Mouse (Mus musculus) liver, embryonic 13.5 days (tissue): ENCODE measurements at regions not wholly inside any gene's neighbourhood (a gene's known extent, or its start where the extent isn't known, plus 50 kb on each side); places are given as distances from the start of the nearest gene placed in this dataset.
A peak's percentile ranks its signal among the peaks of the same experiment; 100 is the strongest.

Experiments used
- ATAC-seq: fragments of 200-750 bp; cut with Nextera tagmentation; 2 replicates; pipeline ENCODE4 v1.8.0; 2017; ENCODE audit warnings: low read depth, mild to moderate bottlenecking, moderate number of reproducible peaks, moderate library complexity
- DNase-seq: peaks from one replicate; pipeline ENCODE4 v3.0.0; 2022
- H3K27ac ChIP-seq: fragments of 300-500 bp; sonication (generic); 2 replicates; pipeline ENCODE4 v1.5.1; 2015; ENCODE audit warnings: moderate library complexity, mild to moderate bottlenecking, inconsistent platforms
- H3K27me3 ChIP-seq: fragments of 300-500 bp; sonication (generic); 2 replicates; pipeline ENCODE4 v1.6.1; 2015; ENCODE audit warnings: mild to moderate bottlenecking, inconsistent platforms
- H3K36me3 ChIP-seq: fragments of 300-500 bp; sonication (generic); 2 replicates; pipeline ENCODE4 v1.6.1; 2015; ENCODE audit warnings: mild to moderate bottlenecking, inconsistent platforms
- H3K4me1 ChIP-seq: fragments of 300-500 bp; sonication (generic); replicated peaks from 2 replicates; pipeline ENCODE4 v1.6.1; 2015; ENCODE audit warnings: inconsistent platforms
- H3K4me2 ChIP-seq: fragments of 300-500 bp; sonication (generic); 2 replicates; pipeline ENCODE4 v1.6.1; 2015; ENCODE audit warnings: inconsistent platforms, mild to moderate bottlenecking, moderate library complexity
- H3K4me3 ChIP-seq: fragments of 300-500 bp; sonication (generic); replicated peaks from 2 replicates; pipeline ENCODE4 v1.5.1; 2015; ENCODE audit warnings: mild to moderate bottlenecking, inconsistent platforms
- H3K9ac ChIP-seq: fragments of 300-500 bp; sonication (generic); 2 replicates; pipeline ENCODE4 v1.6.1; 2015; ENCODE audit warnings: mild to moderate bottlenecking, inconsistent platforms
- H3K9me3 ChIP-seq: fragments of 300-500 bp; sonication (generic); replicated peaks from 2 replicates; pipeline ENCODE4 v1.6.1; 2016; ENCODE audit warnings: inconsistent platforms
- WGBS: fragments of 180-500 bp; shearing (Covaris S2); methylation state at CpG from one replicate; pipeline ENCODE4 v1.1.7; 2015; ENCODE audit not compliant: insufficient replicate concordance; 5-methylcytosine and 5-hydroxymethylcytosine counted together

DNA sequence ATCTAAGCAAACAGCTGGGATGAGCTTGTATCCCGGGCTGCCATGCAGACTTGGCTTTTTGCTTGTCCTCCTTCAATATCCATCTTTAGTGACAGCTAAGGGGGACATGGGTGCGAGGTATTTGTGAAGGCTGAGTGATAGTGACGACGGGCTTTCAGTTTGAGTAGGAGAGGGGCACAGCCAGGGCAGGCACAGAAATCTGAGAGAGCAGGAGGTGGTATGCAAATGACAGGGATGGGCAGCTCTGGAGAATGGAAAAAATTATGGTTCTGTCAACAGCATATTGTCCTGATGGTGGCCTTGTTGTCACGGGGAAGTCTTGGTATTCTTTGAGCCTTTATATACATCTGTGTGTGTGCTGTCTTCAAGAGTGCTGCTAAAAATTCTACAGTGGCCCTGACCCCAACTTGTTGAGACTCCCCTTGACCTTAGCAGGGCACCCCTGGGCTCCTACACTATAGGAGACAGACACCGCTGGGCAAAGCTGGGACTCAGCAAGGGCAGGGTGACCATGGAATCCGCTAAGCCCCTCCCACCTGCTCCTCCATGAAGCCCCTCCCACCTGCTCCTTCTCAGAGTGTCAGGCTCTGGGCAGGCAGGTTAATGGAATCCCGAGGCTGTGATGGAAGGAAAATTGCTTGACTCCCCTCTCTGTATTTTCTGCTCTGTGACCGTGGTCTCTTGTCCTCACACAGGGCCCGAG lies 156.1 kb downstream of the Matn1 start:
- ATAC-seq (no peak), DNase-seq (no peak)
- H3K4me2 ChIP-seq = no peak overlapping the region
- no peaks in the 10 kb centered on the region for H3K9me3 ChIP-seq
- WGBS = 39% methylated on average over 10 of the region's 10 CpGs
- no peaks in the 10 kb centered on the region for H3K36me3 ChIP-seq
- H3K27ac ChIP-seq = no peak overlapping the region
- H3K27me3 ChIP-seq = no peaks in the 10 kb centered on the region; the same call in 1 of the 2 replicates
- H3K9ac ChIP-seq = no peak overlapping the region
- H3K4me3 ChIP-seq = no peak overlapping the region
- no peaks in the 10 kb centered on the region for H3K4me1 ChIP-seq

- H3K9ac ChIP-seq = no peak overlapping the region
- WGBS = 19% methylated on average over 13 of the region's 13 CpGs
- H3K36me3 ChIP-seq = no peaks in the 10 kb centered on the region
- H3K27ac ChIP-seq = no peak overlapping the region
- no peak overlapping the region for H3K4me2 ChIP-seq
- no peak for ATAC-seq
- no peak overlapping the region for H3K4me3 ChIP-seq
- H3K4me1 ChIP-seq = no peaks in the 10 kb centered on the region
- H3K9me3 ChIP-seq = no peaks in the 10 kb centered on the region
- no peak for DNase-seq
- no peaks in the 10 kb centered on the region; the same call in 1 of the 2 replicates for H3K27me3 ChIP-seq
Measured at GRCm38 (mm10) chr4:131100796-131101156, 156.6 kb downstream of the Matn1 start.

DNA sequence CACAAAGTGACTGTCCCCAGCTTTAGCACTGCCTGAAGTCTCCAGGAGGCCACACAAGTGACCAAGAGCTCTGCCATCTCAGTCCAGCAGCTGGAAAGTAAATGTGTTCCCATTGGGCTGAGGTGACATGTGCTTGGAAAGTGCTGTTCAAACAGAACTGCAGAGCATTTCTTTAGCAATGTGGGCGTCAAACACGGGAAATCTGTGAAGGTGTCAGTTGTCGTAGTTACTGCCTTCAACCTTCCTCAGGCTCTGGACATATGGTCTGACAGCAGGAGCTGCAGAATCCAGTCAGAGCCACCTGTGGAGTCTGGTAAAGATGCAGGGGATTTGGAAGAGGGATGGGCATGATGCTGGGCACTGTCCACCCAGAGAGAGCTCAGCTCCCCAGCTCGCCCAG lies 158.0 kb downstream of the Matn1 start:
- DNase-seq (no peak), ATAC-seq (no peak)
- Histone ChIP-seq H3K4me1 (no peaks in the 10 kb centered on the region), H3K9ac (no peak overlapping the region), H3K27ac (no peak overlapping the region), H3K4me2 (no peak overlapping the region), H3K9me3 (no peaks in the 10 kb centered on the region), H3K36me3 (no peaks in the 10 kb centered on the region), H3K27me3 (no peaks in the 10 kb centered on the region; the same call in 1 of the 2 replicates), H3K4me3 (no peak overlapping the region)
- 64% methylated on average over 4 of the region's 4 CpGs for WGBS

DNA sequence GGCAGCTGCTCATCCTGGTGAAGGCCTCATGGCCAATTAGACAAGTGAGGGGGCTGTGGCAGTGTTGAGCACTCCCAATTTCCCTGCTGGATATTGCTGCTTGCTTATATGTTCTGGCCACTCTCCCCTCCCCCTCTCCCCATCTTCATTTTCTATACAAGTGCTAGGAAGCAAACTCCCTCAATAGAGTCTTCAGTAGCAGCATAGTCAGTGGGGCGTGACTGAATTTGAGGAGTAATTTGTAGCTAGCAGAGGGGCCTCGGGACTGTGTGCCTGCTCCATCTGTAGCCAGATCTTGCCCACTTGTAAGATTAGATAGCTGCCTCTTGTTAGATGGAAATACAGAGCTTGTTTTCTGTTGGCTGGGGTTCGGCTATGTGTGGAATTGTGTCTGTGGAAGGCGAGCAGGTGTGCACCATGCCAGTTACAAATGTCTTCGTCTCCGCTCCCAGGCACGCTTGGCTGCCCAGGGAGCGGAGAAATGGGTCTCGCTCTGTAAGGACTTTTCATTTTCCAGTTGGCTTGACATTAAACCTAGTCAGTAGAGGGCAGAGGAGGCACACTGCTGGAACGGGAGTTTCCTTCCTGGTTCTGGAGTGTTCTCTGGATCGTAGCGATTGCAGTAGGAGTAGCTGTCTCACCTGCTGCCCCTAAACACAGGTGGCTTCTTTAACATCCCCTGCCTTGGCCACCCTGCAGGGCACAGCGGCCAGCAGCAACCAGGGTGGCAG lies 163.1 kb downstream of the Matn1 start:
- WGBS = 66% methylated on average over 13 of the region's 13 CpGs

GRCm38 (mm10) chr4:131112536-131112935 lies 168.4 kb downstream of the Matn1 start:
- Histone ChIP-seq H3K4me2 (no peak overlapping the region), H3K4me1 (no peaks in the 10 kb centered on the region)
- 55% methylated on average over 6 of the region's 6 CpGs for WGBS

More for the DNA sequence above, 163.1 kb downstream of the Matn1 start:
- H3K4me1 ChIP-seq = no peaks in the 10 kb centered on the region
- H3K27me3 ChIP-seq = no peaks in the 10 kb centered on the region
- no peaks in the 10 kb centered on the region for H3K9me3 ChIP-seq
- H3K4me2 ChIP-seq = no peak overlapping the region
- H3K27ac ChIP-seq = no peak overlapping the region
- no peak overlapping the region for H3K4me3 ChIP-seq
- H3K9ac ChIP-seq = no peak overlapping the region
- DNase-seq (no peak), ATAC-seq (no peak)
- no peaks in the 10 kb centered on the region for H3K36me3 ChIP-seq

DNA sequence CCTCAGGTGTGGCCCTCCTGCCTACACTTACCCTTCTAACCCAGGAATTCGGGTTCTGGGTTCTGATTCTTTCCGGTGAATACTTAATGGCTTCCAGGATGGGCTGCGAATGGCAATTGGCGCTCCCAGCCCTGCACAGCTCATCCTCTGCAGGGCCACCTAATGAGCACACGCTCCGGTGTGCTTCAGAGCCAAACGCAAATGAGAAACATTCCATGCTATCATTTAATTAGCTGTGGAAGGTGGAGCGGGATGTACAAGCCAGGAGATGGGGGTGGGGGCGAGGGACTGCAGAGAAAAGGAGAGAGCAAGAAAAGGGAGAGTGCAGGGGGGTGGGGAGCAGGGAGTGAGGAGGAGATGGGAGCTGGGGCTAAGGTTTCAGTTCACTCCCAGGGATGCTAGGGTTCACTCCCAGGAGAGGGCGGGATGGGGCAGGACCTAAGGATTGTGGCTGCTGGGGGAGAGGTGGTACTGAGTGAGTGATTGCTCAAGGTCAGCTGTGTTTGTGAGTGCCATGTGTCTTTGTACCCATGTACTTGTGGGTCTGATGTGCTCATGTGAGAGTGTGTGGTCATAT lies 169.6 kb downstream of the Matn1 start:
- no peak for DNase-seq
- 39% methylated on average over 10 of the region's 10 CpGs for WGBS
- H3K27me3 ChIP-seq = no peaks in the 10 kb centered on the region
- H3K9me3 ChIP-seq = no peaks in the 10 kb centered on the region
- no peak overlapping the region for H3K4me3 ChIP-seq
- H3K9ac ChIP-seq = no peak overlapping the region
- H3K4me1 ChIP-seq = no peaks in the 10 kb centered on the region
- no peak overlapping the region for H3K4me2 ChIP-seq
- no peak overlapping the region for H3K27ac ChIP-seq
- H3K36me3 ChIP-seq = no peaks in the 10 kb centered on the region
- no peak for ATAC-seq

More at GRCm38 (mm10) chr4:131112536-131112935, 168.4 kb downstream of the Matn1 start:
- Histone ChIP-seq H3K4me3 (no peak overlapping the region), H3K9me3 (no peaks in the 10 kb centered on the region), H3K36me3 (no peaks in the 10 kb centered on the region), H3K27ac (no peak overlapping the region), H3K9ac (no peak overlapping the region), H3K27me3 (no peaks in the 10 kb centered on the region)
- DNase-seq (no peak), ATAC-seq (no peak)

DNA sequence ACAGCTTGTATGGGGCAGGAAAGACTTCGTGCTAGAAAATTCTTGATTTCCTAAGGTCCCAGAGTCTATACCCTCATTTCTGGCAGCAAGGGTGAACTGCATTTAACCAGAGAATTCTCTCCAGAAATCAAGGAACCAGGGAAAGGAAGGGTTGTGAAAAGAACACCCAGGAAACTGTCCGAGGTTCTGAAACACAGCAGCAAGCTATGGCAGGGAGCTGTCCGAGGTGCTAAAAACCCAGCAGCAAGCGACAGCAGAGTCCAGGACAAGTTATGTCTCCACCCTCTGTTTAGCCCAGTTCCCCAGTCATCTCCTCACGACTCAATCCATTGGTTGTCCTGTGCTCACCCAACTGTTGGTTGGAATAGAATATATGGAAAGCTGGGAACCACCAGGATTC lies 171.1 kb downstream of the Matn1 start:
- Histone ChIP-seq H3K4me1 (no peaks in the 10 kb centered on the region), H3K4me3 (no peak overlapping the region), H3K4me2 (no peak overlapping the region), H3K9ac (no peak overlapping the region), H3K27me3 (no peaks in the 10 kb centered on the region), H3K36me3 (no peaks in the 10 kb centered on the region), H3K9me3 (no peaks in the 10 kb centered on the region), H3K27ac (no peak overlapping the region)
- 7% methylated on average over 5 of the region's 5 CpGs for WGBS
- peak; percentile 21 for DNase-seq
- no peak for ATAC-seq

DNA sequence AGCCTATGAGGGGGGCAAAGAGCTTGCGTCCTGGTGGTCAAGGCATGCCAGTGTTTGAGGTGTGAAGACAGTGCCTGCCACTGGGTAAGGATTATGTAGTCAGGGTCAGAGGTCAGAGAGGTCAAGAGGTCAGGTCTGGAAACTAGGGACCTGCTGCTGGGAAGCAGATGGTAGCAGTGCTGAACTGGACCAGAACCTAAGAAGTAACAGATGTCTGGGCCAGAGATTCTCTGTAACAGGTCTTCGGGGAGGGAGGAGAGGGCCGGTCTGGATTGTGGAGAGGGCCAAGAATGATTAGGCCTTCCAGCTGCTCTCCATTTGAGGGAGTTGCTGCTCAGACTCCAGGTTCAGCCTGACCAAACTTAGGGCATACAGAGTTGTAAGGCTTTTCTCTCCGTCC lies 174.4 kb downstream of the Matn1 start:
- Histone ChIP-seq H3K27ac (no peak overlapping the region), H3K4me3 (no peak overlapping the region), H3K4me2 (no peak overlapping the region), H3K9me3 (no peaks in the 10 kb centered on the region), H3K27me3 (no peaks in the 10 kb centered on the region), H3K36me3 (no peaks in the 10 kb centered on the region), H3K4me1 (no peaks in the 10 kb centered on the region), H3K9ac (no peak overlapping the region)
- ATAC-seq (no peak), DNase-seq (no peak)
- 68% methylated on average over 4 of the region's 4 CpGs for WGBS

DNA sequence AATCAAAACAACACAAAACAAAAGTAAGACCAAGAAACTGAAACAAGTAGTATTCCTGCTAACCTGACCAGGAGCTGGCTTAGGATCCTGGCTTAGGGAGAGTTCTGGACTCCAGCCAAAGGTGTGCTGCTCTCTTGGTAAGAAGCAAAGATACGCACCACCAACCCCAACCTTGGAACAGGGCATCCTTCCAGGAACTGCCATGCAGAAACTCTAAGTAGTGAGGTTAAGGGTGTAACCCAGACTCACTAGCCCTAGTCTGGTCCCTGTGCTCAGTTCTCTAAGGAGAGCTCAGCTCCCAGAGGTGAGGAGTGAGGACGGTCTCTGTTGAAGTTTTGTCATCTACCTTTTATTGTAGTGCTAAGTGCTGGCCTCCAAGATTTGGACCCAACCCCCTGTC lies 175.4 kb downstream of the Matn1 start:
- no peaks in the 10 kb centered on the region for H3K4me1 ChIP-seq
- DNase-seq = no peak
- no peak overlapping the region for H3K9ac ChIP-seq
- H3K4me3 ChIP-seq = no peak overlapping the region
- no peak overlapping the region for H3K27ac ChIP-seq
- H3K27me3 ChIP-seq = no peaks in the 10 kb centered on the region
- H3K36me3 ChIP-seq = no peaks in the 10 kb centered on the region
- H3K9me3 ChIP-seq = no peaks in the 10 kb centered on the region
- H3K4me2 ChIP-seq = no peak overlapping the region
- no peak for ATAC-seq
- WGBS = 71% methylated on average over 2 of the region's 2 CpGs

- Histone ChIP-seq H3K9me3 (no peaks in the 10 kb centered on the region), H3K27ac (no peak overlapping the region), H3K27me3 (no peaks in the 10 kb centered on the region), H3K9ac (no peak overlapping the region), H3K36me3 (no peaks in the 10 kb centered on the region), H3K4me1 (no peaks in the 10 kb centered on the region), H3K4me2 (no peak overlapping the region), H3K4me3 (no peak overlapping the region)
- DNase-seq = no peak
- ATAC-seq = no peak
- WGBS = 78% methylated on average over 5 of the region's 5 CpGs
Measured at GRCm38 (mm10) chr4:131120680-131121079, 176.5 kb downstream of the Matn1 start.

DNA sequence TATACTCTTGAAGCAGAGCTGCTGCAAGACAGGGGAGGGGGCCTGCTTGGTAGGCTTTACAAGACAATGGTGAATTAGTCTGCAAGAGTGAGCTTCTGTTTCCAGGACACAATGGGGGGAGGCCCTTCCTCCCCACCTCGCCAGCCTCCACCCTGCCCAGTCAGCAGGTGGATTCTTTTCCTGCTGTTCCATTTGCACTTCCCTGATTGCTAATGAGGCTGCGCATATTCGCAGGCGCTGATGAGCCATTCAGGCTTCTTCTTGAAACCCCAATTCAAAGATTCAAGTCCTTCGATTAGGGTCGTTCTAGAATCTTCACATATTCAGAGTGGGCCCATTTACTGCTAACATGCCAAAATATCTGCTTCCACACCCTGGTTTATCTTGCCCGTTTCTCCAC lies 181.8 kb downstream of the Matn1 start:
- no peak for ATAC-seq
- DNase-seq = no peak
- H3K9ac ChIP-seq = no peak overlapping the region
- H3K4me1 ChIP-seq = no peaks in the 10 kb centered on the region
- no peaks in the 10 kb centered on the region for H3K36me3 ChIP-seq
- H3K27me3 ChIP-seq = no peaks in the 10 kb centered on the region
- H3K4me3 ChIP-seq = no peak overlapping the region
- WGBS = 37% methylated on average over 7 of the region's 7 CpGs
- H3K9me3 ChIP-seq = no peaks in the 10 kb centered on the region
- H3K4me2 ChIP-seq = no peak overlapping the region
- H3K27ac ChIP-seq = no peak overlapping the region
